ENCODE assay signal across 31 mouse cellular contexts in the genomic region with DNA sequence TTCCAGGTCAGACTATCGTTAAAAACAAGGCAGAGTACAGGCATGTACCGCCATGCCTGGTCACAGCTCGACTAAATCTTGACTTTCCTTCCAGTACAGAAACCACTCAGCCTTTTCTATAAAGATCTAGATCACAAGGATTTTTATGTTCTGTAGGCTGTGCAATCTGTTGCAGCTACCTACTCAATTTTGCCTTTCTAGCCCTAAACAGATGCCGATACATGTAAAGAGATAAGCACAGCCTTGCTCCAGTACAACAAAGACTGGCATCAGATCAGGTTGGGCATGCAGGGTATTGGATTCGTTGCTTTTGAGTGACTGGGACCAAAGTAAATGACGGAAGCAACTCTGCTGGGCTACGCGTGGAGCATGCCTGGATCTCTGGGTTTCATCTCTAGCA.
DNase-seq lines count a peak whose midpoint lies in the region; ATAC-seq and TF ChIP-seq lines count a peak whose summit lies in the region.
"Had no signal": no experiment of that assay in that cellular context is flagged by ENCODE, and none has a peak within 500 bp of the region (broad histone marks: within the 10 kb centered on the region; RNA-seq: fewer than 3 reads in every experiment).

No protein-coding gene starts in this region.

- H3K4me3 ChIP-seq in left cerebral cortex, adult 2 months = no peak overlapping the region
- H3K4me3 ChIP-seq: embryonic facial prominence, embryonic 15.5 days; forebrain, embryonic 12.5 days; heart, embryonic 10.5 days; heart, embryonic 15.5 days; limb, embryonic 13.5 days; lung, embryonic 15.5 days; megakaryocyte, embryonic 14.5 days; midbrain, embryonic 13.5 days; stomach, embryonic 15.5 days had no signal

- DNase-seq in frontal cortex, postnatal 10 days (ENCODE audit: low spot score in 2 of 2) = no peak
- peak; percentile 4 to 11 for DNase-seq in left cerebral cortex, adult 18-20 months (ENCODE audit: low spot score in 2 of 2)
- no peak for DNase-seq in left cerebral cortex, adult 2 months (ENCODE audit: extremely low spot score in 1 of 2, low spot score in 2 of 2)
- peak; percentile 7 to 33 for DNase-seq in left cerebral cortex, adult 9 months (ENCODE audit: low spot score in 2 of 2)
- DNase-seq in telencephalon, adult 2 months (ENCODE audit: low read depth, low spot score) = peak; percentile 63
- DNase-seq: adrenal gland, adult 2 months; adrenal gland, postnatal 36 days; cerebellum, adult 2 months; cerebellum, postnatal 14 days; forebrain, postnatal 0 days; gastrocnemius, postnatal 14 days; heart, adult 11 months; kidney, adult 18-20 months; kidney, postnatal 4 days; lung, postnatal 36 days; thymus, postnatal 25 days had no signal

- TF ChIP-seq CTCF in left cerebral cortex, adult 2 months (IDR thresholded peaks at IDR 0.05) = no peak

- H3K27ac ChIP-seq in left cerebral cortex, adult 2 months = no peak overlapping the region
- H3K27ac ChIP-seq: embryonic facial prominence, embryonic 15.5 days; forebrain, embryonic 12.5 days; heart, embryonic 10.5 days; heart, embryonic 15.5 days; kidney, postnatal 0 days; limb, embryonic 13.5 days; lung, embryonic 15.5 days; midbrain, embryonic 13.5 days; stomach, embryonic 15.5 days had no signal

- ATAC-seq in frontal cortex, adult (ENCODE audit: low TSS enrichment) = peak; percentile 92
- no peak for ATAC-seq in megakaryocyte progenitor cell, adult 5-6 weeks (replicated peaks; ENCODE audit: poor library complexity)
- ATAC-seq in megakaryocyte-erythroid progenitor cell, adult 5-6 weeks (replicated peaks; ENCODE audit: low FRiP score, low TSS enrichment, poor library complexity, severe bottlenecking) = no peak
- ATAC-seq: activated CD4-positive, CD25-positive, alpha-beta regulatory T cell, adult 4 months; forebrain, postnatal 0 days; hindbrain, embryonic 16.5 days; midbrain, embryonic 13.5 days had no signal

- intact Hi-C loops in left cerebral cortex, adult 2 months (cut with DNase I) = no loop called here

Comparison
In these comparisons a context has a peak if more than half of its experiments do, and no peak if none do; other contexts are left out.
1. DNase-seq: peak in left cerebral cortex, adult 18-20 months (2 of 2), left cerebral cortex, adult 9 months (2 of 2) and telencephalon, adult 2 months (single experiment); none in frontal cortex, postnatal 10 days (0 of 2) and left cerebral cortex, adult 2 months (0 of 2).